Mouse (Mus musculus) liver, embryonic 14.5 days (tissue): ENCODE measurements around the gene Cldn16. TPM values are rescaled to one million over a fixed set of nuclear protein-coding genes. Genes with fewer than 3 reads are reported as not detected.

ENCODE experiments used
- ATAC-seq: fragments of 200-750 bp; cut with Nextera tagmentation; 2 replicates; pipeline ENCODE4 v1.8.0; 2017; ENCODE audit warnings: moderate number of reproducible peaks, mild to moderate bottlenecking, moderate library complexity; ENCODE audit not compliant: insufficient read depth
- DNase-seq, 3 experiments: peaks; one replicate each; pipeline ENCODE4 v3.0.0-alpha.2; 2012 to 2013; ENCODE audit warnings: low read depth in 3 of 3, low spot score in 3 of 3
- H3K27ac ChIP-seq: fragments of 300-500 bp; sonication (generic); 2 replicates; pipeline ENCODE4 v1.5.1; 2014; ENCODE audit warnings: moderate library complexity, mild to moderate bottlenecking, control low read depth, inconsistent platforms
- H3K27me3 ChIP-seq: fragments of 300-500 bp; sonication (generic); 2 replicates; pipeline ENCODE4 v1.6.1; 2014; ENCODE audit warnings: mild to moderate bottlenecking, low read length, moderate library complexity; ENCODE audit not compliant: control insufficient read depth, insufficient read depth
- H3K36me3 ChIP-seq: fragments of 300-500 bp; sonication (generic); replicated peaks from 2 replicates; pipeline ENCODE4 v1.6.1; 2014; ENCODE audit warnings: low read depth; ENCODE audit not compliant: control insufficient read depth, insufficient read depth
- H3K4me1 ChIP-seq, 2 experiments: fragments of 200-500 bp in 1 of 2; fragments of 300-500 bp in 1 of 2; sonication (generic) in 1 of 2; replicated peaks; 2 replicates each; pipeline ENCODE4 v1.6.1; 2012 to 2014; ENCODE audit warnings: antibody characterized with exemption in 1 of 2, inconsistent platforms in 1 of 2, low read length in 1 of 2; ENCODE audit not compliant: control insufficient read depth in 2 of 2, insufficient read depth in 2 of 2
- H3K4me2 ChIP-seq: fragments of 300-500 bp; sonication (generic); 2 replicates; pipeline ENCODE4 v1.6.1; 2014; ENCODE audit warnings: low read depth, mild to moderate bottlenecking, control low read depth, moderate library complexity
- H3K4me3 ChIP-seq, 2 experiments: fragments of 200-500 bp in 1 of 2; fragments of 300-500 bp in 1 of 2; sonication (generic) in 1 of 2; 2 replicates each; pipeline ENCODE4 v1.5.1; 2012 to 2014; ENCODE audit warnings: low read depth in 2 of 2, low read length in 2 of 2, mild to moderate bottlenecking in 2 of 2, control low read depth in 1 of 2, inconsistent platforms in 1 of 2, moderate library complexity in 1 of 2; ENCODE audit not compliant: insufficient read depth in 1 of 2
- H3K9ac ChIP-seq: fragments of 300-500 bp; sonication (generic); replicated peaks from 2 replicates; pipeline ENCODE4 v1.6.1; 2014; ENCODE audit warnings: mild to moderate bottlenecking, control low read depth, moderate library complexity
- H3K9me3 ChIP-seq: fragments of 300-500 bp; sonication (generic); 2 replicates; pipeline ENCODE4 v1.6.1; 2016; ENCODE audit warnings: low read length, mixed read lengths; ENCODE audit not compliant: control insufficient read depth
- CTCF ChIP-seq: IDR thresholded peaks from 2 replicates; pipeline ENCODE4 v1.5.1; 2016; ENCODE audit warnings: antibody characterized with exemption, low read depth, control low read depth
- EP300 ChIP-seq: IDR thresholded peaks from 2 replicates; pipeline ENCODE4 v1.6.1; 2016; ENCODE audit warnings: antibody characterized with exemption, low read depth
- WGBS: fragments of 180-500 bp; shearing (Covaris S2); extraction: QIAGEN DNeasy Blood & Tissue Kit; methylation state at CpG from one replicate; pipeline ENCODE4 v1.1.7; 2014; ENCODE audit not compliant: insufficient replicate concordance; 5-methylcytosine and 5-hydroxymethylcytosine counted together
- polyA plus RNA-seq, 2 experiments: library from polyadenylated mRNA; depleted of rRNA in 1 of 2; stranded (reverse) in 1 of 2; unstranded in 1 of 2; fragments of >200 nt; fragmentation: Nextera tagmentation in 1 of 2; extraction: Ambion mirVana in 1 of 2; gene quantifications; 2 replicates each; pipeline versions ENCODE4 v1.2.1 to v1.2.3; 2012 to 2014

Gene Cldn16
- polyA plus RNA-seq, 2 experiments, result not detected

GRCm38 (mm10) chr16:26532287-26532686 is 69.4 kb downstream of the Cldn16 start:
- Histone ChIP-seq H3K36me3 (no peaks in the 10 kb centered on the region), H3K4me1 (no peaks in the 10 kb centered on the region), H3K27ac (no peak overlapping the region), H3K27me3 (no peaks in the 10 kb centered on the region), H3K9me3 (no peaks in the 10 kb centered on the region), H3K4me3 (no peak overlapping the region), H3K4me2 (no peak overlapping the region), H3K9ac (no peak overlapping the region)
- DNase-seq (no peak), ATAC-seq (no peak)
- 72% methylated on average over 1 of the region's 1 CpGs for WGBS
- TF ChIP-seq EP300 (no peak), CTCF (no peak)

Other genes starting within 250 kb of the Cldn16 start
- gene Cldn1, start 91.3 kb upstream of the Cldn16 start, polyA plus RNA-seq (2012; rRNA removed), result 16.7 and 17.5 TPM in 2 replicates
- 32.6 and 35.5 TPM in 2 replicates for gene Cldn1, start 91.3 kb upstream of the Cldn16 start, polyA plus RNA-seq (2014; fragmentation: Nextera tagmentation; extraction: Ambion mirVana)
- not detected in 2 replicates for gene Tmem207, start 63.6 kb downstream of the Cldn16 start, polyA plus RNA-seq (2012; rRNA removed)
- not detected in 2 replicates for gene Tmem207, start 63.6 kb downstream of the Cldn16 start, polyA plus RNA-seq (2014; fragmentation: Nextera tagmentation; extraction: Ambion mirVana)
- 0.71 and 0.98 TPM in 2 replicates for gene Il1rap, start 118.6 kb downstream of the Cldn16 start, polyA plus RNA-seq (2012; rRNA removed)
- gene Il1rap, start 118.6 kb downstream of the Cldn16 start, polyA plus RNA-seq (2014; fragmentation: Nextera tagmentation; extraction: Ambion mirVana), result 1.9 and 2.1 TPM in 2 replicates